8 mouse cellular contexts compared by ENCODE assay signal in the genomic region with DNA sequence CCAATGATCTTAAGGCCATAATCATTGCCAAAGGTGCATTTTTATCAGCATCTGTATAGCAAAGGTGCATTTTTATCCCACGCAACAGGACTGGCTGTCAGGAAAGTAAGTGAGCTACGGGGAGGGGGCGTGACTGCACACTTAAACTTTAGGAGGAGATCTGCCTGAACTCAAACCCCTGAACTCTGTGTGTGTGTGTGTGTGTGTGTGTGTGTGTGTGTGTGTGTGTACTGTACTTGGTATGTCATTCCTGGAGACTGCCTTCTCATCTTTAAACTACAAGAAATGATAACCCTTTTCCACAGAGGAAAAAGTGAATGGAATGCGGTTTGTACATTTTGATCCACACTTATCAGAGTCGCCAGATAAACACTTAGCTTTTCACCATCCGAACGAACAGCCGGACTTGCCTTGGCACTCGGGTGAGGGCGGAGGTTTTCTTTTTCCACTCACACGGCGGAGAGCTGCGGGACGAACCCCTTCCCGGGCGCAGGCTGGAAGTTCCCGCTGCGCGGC. TPM values are rescaled to one million over a fixed set of nuclear protein-coding genes. Genes with fewer than 3 reads are reported as not detected.
DNase-seq lines count a peak whose midpoint lies in the region; ATAC-seq and TF ChIP-seq lines count a peak whose summit lies in the region.

No protein-coding gene starts in this region.

- in situ Hi-C loops in ES-E14 (cut with MboI; ENCODE audit: low sequenced_read_pairs in 2 of 2, unreplicated experiment in 2 of 2): loop anchor here (10.0 to 25.0 kb wide), 2 partner anchors 289 to 296 kb away; no protein-coding TSS in a partner anchor

- 1% methylated on average over 19 of the region's 19 CpGs for WGBS in heart, embryonic 10.5 days
- WGBS in heart, postnatal 0 days: 1% methylated on average over 16 of the region's 19 CpGs

- H3K36me3 ChIP-seq in heart, embryonic 10.5 days: no peaks in the 10 kb centered on the region
- no peaks in the 10 kb centered on the region for H3K36me3 ChIP-seq in ES-E14 (ENCODE audit: control insufficient read depth, insufficient read depth, low read length, poor library complexity, severe bottlenecking)
- no peaks in the 10 kb centered on the region for H3K36me3 ChIP-seq in heart, postnatal 0 days (replicated peaks; ENCODE audit: control insufficient read depth, insufficient read depth, low read length)

- peaks cover 52% of the 10 kb centered on the region for H3K4me1 ChIP-seq in heart, embryonic 10.5 days
- peaks cover 6 to 12% of the 10 kb centered on the region in 2 experiments for H3K4me1 ChIP-seq in ES-E14 (ENCODE audit: control insufficient read depth in 2 of 2, insufficient read depth in 2 of 2, low read length in 2 of 2, poor library complexity in 1 of 2)
- H3K4me1 ChIP-seq in heart, postnatal 0 days (ENCODE audit: control insufficient read depth, insufficient read depth): peaks cover 30% of the 10 kb centered on the region

- no peak for DNase-seq in heart, embryonic 10.5 days (ENCODE audit: low spot score)
- DNase-seq in heart, postnatal 14 days: no peak
- DNase-seq in ES-E14 (ENCODE audit: low read depth, low spot score): no peak
- no peak for DNase-seq in heart, postnatal 0 days (ENCODE audit: low spot score)
- peak; percentile 23 for DNase-seq in mesoderm, embryonic 11.5 days (ENCODE audit: low read depth, low spot score)
- no peak for DNase-seq in urinary bladder, postnatal 4 days (ENCODE audit: low spot score in 2 of 2)
- no peak for DNase-seq in right cerebral cortex, postnatal 36 days (ENCODE audit: low spot score in 2 of 2)
- DNase-seq in cerebellum, postnatal 25 days: no peak

- H3K9me3 ChIP-seq in heart, embryonic 10.5 days: no peaks in the 10 kb centered on the region
- no peaks in the 10 kb centered on the region for H3K9me3 ChIP-seq in ES-E14 (ENCODE audit: control insufficient read depth, insufficient read depth, low read depth, low read length)
- no peaks in the 10 kb centered on the region for H3K9me3 ChIP-seq in heart, postnatal 0 days (replicated peaks; ENCODE audit: control insufficient read depth, low read length)

- H3K9ac ChIP-seq in ES-E14 (ENCODE audit: insufficient read depth, low read depth, low read length, poor library complexity, severe bottlenecking): peak overlapping the region; percentile 83
- H3K9ac ChIP-seq in heart, postnatal 0 days (replicated peaks; ENCODE audit: low read depth, low read length): peak overlapping the region; percentile 75

- H3K4me2 ChIP-seq in heart, postnatal 0 days (ENCODE audit: low read depth, low read length): peak overlapping the region; percentile 97

- H3K27me3 ChIP-seq in heart, embryonic 10.5 days (ENCODE audit: insufficient read depth, poor library complexity, severe bottlenecking): no peaks in the 10 kb centered on the region
- H3K27me3 ChIP-seq in heart, postnatal 0 days (ENCODE audit: control insufficient read depth, insufficient read depth, low read length): no peaks in the 10 kb centered on the region

- peak overlapping the region; percentile 98 for H3K27ac ChIP-seq in heart, embryonic 10.5 days
- H3K27ac ChIP-seq in ES-E14 (ENCODE audit: insufficient read depth, low read depth, low read length, poor library complexity, severe bottlenecking): no peak overlapping the region
- peak overlapping the region; percentile 96 for H3K27ac ChIP-seq in heart, postnatal 0 days (ENCODE audit: low read depth)

- no peak for TF ChIP-seq EP300 in heart, postnatal 0 days (IDR thresholded peaks at IDR 0.05; ENCODE audit: low read depth)

- intact Hi-C loops in heart, postnatal 14 days (cut with DNase I): loop anchor here (5.0 kb wide), 1 partner anchor 41 kb away; no protein-coding TSS in a partner anchor

- no peak; the same call in 1 of the 2 replicates for TF ChIP-seq CTCF in heart, postnatal 0 days (IDR thresholded peaks at IDR 0.05; ENCODE audit: low read depth)

- ATAC-seq in heart, postnatal 0 days (ENCODE audit: insufficient read depth, low read depth): no peak

- H3K4me3 ChIP-seq in heart, embryonic 10.5 days: peak overlapping the region; percentile 93
- H3K4me3 ChIP-seq in ES-E14 (ENCODE audit: insufficient read depth in 1 of 2, low read depth in 1 of 2, low read length in 2 of 2, poor library complexity in 1 of 2, severe bottlenecking in 1 of 2): peak overlapping the region; percentile 90 to 95
- peak overlapping the region; percentile 68 for H3K4me3 ChIP-seq in heart, postnatal 0 days (ENCODE audit: low read depth, low read length)

TF ChIP-seq in ES-E14, 5 proteins besides CTCF, POLR2A, EP300 and RAD21:
- TF ChIP-seq ZNF384 (IDR thresholded peaks at IDR 0.05; ENCODE audit: low read depth, low read length) (no peak), ZC3H11A (IDR thresholded peaks at IDR 0.05; ENCODE audit: borderline replicate concordance, low read depth, low read length) (no peak), MAFK (IDR thresholded peaks at IDR 0.05; ENCODE audit: insufficient read depth, low read depth, low read length) (no peak), CHD2 (IDR thresholded peaks at IDR 0.05; ENCODE audit: low read depth, low read length) (no peak), HCFC1 (IDR thresholded peaks at IDR 0.05; ENCODE audit: borderline replicate concordance, insufficient read depth, low read length) (no peak)

RNA-seq across cellular contexts. Expression of a gene that starts 1.5 kb away (rescaled TPM):
- 9.4 and 12.5 TPM in 2 replicates for polyA plus RNA-seq in heart, embryonic 10.5 days (2016; fragmentation: Nextera tagmentation; extraction: Ambion mirVana)
- total RNA-seq in heart, postnatal 14 days (2021): 10 to 100 TPM; 28.7 to 29.1 TPM
- total RNA-seq in ES-E14 (2012; rRNA removed): 1.7 and 2.4 TPM in 2 replicates
- 12.6 and 14.8 TPM in 2 replicates for total RNA-seq in heart, postnatal 0 days (2014; rRNA removed; ENCODE audit: low replicate concordance)
- 7.8 and 8.1 TPM in 2 replicates for polyA plus RNA-seq in heart, postnatal 0 days (2015; fragmentation: Nextera tagmentation; extraction: Ambion mirVana)

RNA-seq across cellular contexts. Expression of a gene that starts 21.1 kb away (rescaled TPM):
- 12.7 and 15.4 TPM in 2 replicates for polyA plus RNA-seq in heart, embryonic 10.5 days (2016; fragmentation: Nextera tagmentation; extraction: Ambion mirVana)
- 10 to 100 TPM; 12.0 to 13.0 TPM for total RNA-seq in heart, postnatal 14 days (2021)
- 39.1 and 41.3 TPM in 2 replicates for total RNA-seq in ES-E14 (2012; rRNA removed)
- total RNA-seq in heart, postnatal 0 days (2014; rRNA removed; ENCODE audit: low replicate concordance): 3.7 and 4.3 TPM in 2 replicates
- polyA plus RNA-seq in heart, postnatal 0 days (2015; fragmentation: Nextera tagmentation; extraction: Ambion mirVana): 5.4 and 6.3 TPM in 2 replicates
